Mouse (Mus musculus) gastrocnemius, postnatal 10 days (tissue): ENCODE measurements around the gene H2al1o. TPM values are rescaled to one million over a fixed set of nuclear protein-coding genes. Genes with fewer than 3 reads are reported as not detected.
"Not testable (repeated sequence)": the region's sequence is repeated elsewhere in the genome, so short reads cannot be mapped to it uniquely, and the experiment has no call there.

Experiments
- DNase-seq: peaks from one replicate; pipeline ENCODE4 v3.0.0; 2021; ENCODE audit warnings: mixed read lengths
- long read RNA-seq, 2 experiments: library from polyadenylated mRNA; stranded (forward); transcript quantifications; one replicate each; pipeline ENCODE4 v2.0.0; 2021
- total RNA-seq, 2 experiments: library from RNA; stranded (reverse); gene quantifications; 2 replicates each; pipeline ENCODE4 v1.2.3; 2021

Gene H2al1o
- total RNA-seq, result not detected
- long read RNA-seq, experiment 1, result 0 reads
- long read RNA-seq, experiment 2, result 0 reads

DNA sequence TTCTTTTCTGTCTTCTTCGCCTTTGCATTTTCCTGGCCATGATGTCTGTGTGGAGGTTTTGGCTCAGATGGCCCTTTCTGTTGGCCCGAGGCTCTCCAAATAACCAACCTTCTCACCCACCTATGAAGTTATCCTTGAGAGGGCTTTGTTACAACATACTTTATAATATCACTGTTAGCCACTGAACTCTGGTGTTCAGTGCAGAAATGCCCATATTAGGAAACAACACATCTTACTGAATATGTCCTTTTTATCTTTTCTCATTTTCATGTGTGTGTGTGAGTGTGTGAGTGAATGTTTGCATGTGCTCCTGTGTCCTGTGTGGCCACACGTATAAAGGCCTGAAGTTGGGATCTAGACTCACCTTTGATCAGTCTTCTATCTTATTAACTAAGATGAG is at the start of gene H2al1o:
TSS of gene H2al1o (minus strand) at position 101 of the 400 bp plus-strand sequence.
- DNase-seq, result not testable (repeated sequence)

DNA sequence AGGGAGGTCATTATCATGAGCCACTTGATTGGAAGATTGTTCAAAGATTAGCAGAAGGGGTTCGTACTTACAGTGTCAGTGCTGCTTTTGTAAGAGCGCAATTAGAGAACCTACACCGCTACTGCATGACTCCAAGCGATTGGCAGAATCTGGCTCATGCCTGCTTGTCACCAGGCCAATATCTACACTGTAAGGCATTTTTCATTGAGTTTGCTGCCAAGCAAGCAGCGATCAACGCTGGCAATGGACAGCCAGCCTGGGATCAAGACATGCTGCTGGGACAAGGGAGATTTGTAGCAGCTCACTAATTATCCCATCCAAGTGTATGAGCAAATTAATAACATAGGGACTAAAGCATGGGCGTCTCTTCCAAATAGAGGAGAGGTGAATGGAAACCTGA is 25.8 kb upstream of the H2al1o start:
- DNase-seq, result not testable (repeated sequence)

DNA sequence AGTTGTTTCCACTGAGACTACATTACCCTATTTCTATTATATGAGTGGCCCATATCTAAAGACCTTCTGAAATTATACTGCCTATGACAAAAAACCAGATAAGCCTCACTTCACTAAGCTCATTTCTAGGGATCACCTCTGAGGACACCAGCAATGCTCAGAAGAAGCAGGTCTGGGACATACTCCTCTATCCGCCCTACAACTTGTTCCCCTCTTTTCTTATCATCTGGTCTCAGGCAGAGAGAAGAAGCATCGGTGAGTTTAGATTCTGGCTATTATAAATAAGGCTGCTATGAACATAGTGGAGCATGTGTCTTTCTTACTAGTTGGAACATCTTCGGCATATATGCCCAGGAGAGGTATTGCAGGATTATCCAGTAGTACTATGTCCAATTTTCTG is 35.3 kb downstream of the H2al1o start:
- DNase-seq, result no peak

Other genes starting within 250 kb of the H2al1o start
- not detected for gene H2al1k, start 221.8 kb downstream of the H2al1o start, total RNA-seq
- 1 to 10 TPM; 2.9 to 6.3 TPM for gene Cybb, start 84.6 kb downstream of the H2al1o start, total RNA-seq
- 10 to 100 TPM; 66.0 to 68.5 TPM for gene Dynlt3, start 90.6 kb upstream of the H2al1o start, total RNA-seq